Mouse (Mus musculus) megakaryocyte-erythroid progenitor cell, adult 5-6 weeks (primary cell): Measurements from ENCODE around the gene Slc34a2. TPM values are rescaled to one million over a fixed set of nuclear protein-coding genes. Genes with fewer than 3 reads are reported as not detected.

ENCODE experiments used
- ATAC-seq: replicated peaks from 2 replicates; pipeline ENCODE4 v1.8.0; 2016; ENCODE audit warnings: mild to moderate bottlenecking, inconsistent platforms; ENCODE audit not compliant: severe bottlenecking, poor library complexity, low FRiP score, low TSS enrichment
- total RNA-seq, 2 experiments: library from RNA; stranded (forward) in 1 of 2; stranded (reverse) in 1 of 2; fragments of 200-1000, 215-1000 nt in 1 of 2; fragments of >200 nt in 1 of 2; fragmentation: Nextera tagmentation in 1 of 2; gene quantifications; 2 replicates each; pipeline ENCODE4 v1.2.3; 2014 to 2017

Slc34a2 gene
- not detected in 2 replicates for total RNA-seq (2014; fragmentation: Nextera tagmentation)
- total RNA-seq (2017) = not detected in 2 replicates

- ATAC-seq = no peak
Measured at GRCm38 (mm10) chr5:53037781-53038180, at the start of gene Slc34a2. Gene Slc34a2 (plus strand): TSS chr5:53038081.

- ATAC-seq = no peak
Measured at GRCm38 (mm10) chr5:52990687-52991341, 47.1 kb upstream of the Slc34a2 start.

GRCm38 (mm10) chr5:52992210-52992897 is 45.5 kb upstream of the Slc34a2 start:
- ATAC-seq = no peak

- ATAC-seq = no peak
Measured at GRCm38 (mm10) chr5:52993490-52994282, 44.2 kb upstream of the Slc34a2 start.

GRCm38 (mm10) chr5:52995461-52995860 is 42.4 kb upstream of the Slc34a2 start:
- no peak for ATAC-seq

GRCm38 (mm10) chr5:52996145-52996544 is 41.7 kb upstream of the Slc34a2 start:
- ATAC-seq = no peak

GRCm38 (mm10) chr5:52996601-52997000 is 41.3 kb upstream of the Slc34a2 start:
- ATAC-seq = no peak

GRCm38 (mm10) chr5:52997032-52997431 is 40.8 kb upstream of the Slc34a2 start:
- ATAC-seq = no peak

- no peak for ATAC-seq
Measured at GRCm38 (mm10) chr5:52998097-52998760, 39.7 kb upstream of the Slc34a2 start.

GRCm38 (mm10) chr5:53000169-53000872 is 37.6 kb upstream of the Slc34a2 start:
- no peak for ATAC-seq

GRCm38 (mm10) chr5:53002599-53003203 is 35.2 kb upstream of the Slc34a2 start:
- no peak for ATAC-seq

- no peak for ATAC-seq
Measured at GRCm38 (mm10) chr5:53003495-53003894, 34.4 kb upstream of the Slc34a2 start.

- no peak for ATAC-seq
Measured at GRCm38 (mm10) chr5:53003981-53004380, 33.9 kb upstream of the Slc34a2 start.

GRCm38 (mm10) chr5:53009027-53009769 is 28.7 kb upstream of the Slc34a2 start:
- no peak for ATAC-seq

GRCm38 (mm10) chr5:53009770-53010133 is 28.1 kb upstream of the Slc34a2 start:
- ATAC-seq = no peak

- no peak for ATAC-seq
Measured at GRCm38 (mm10) chr5:53011327-53011726, 26.6 kb upstream of the Slc34a2 start.

GRCm38 (mm10) chr5:53016606-53017005 is 21.3 kb upstream of the Slc34a2 start:
- ATAC-seq = no peak

GRCm38 (mm10) chr5:53018316-53018715 is 19.6 kb upstream of the Slc34a2 start:
- ATAC-seq = no peak
